In genomic region chr5:52040427-52041312, GRCm38 (mm10) we compare ENCODE assay signal across 8 mouse cellular contexts.
DNase-seq lines count a peak whose midpoint lies in the region; ATAC-seq and TF ChIP-seq lines count a peak whose summit lies in the region.

No protein-coding gene starts in this region.

- peak overlapping the region; percentile 58 for H3K4me2 ChIP-seq in heart, embryonic 12.5 days
- no peak overlapping the region for H3K4me2 ChIP-seq in liver, embryonic 14.5 days (ENCODE audit: low read depth)
- no peak overlapping the region for H3K4me2 ChIP-seq in kidney, embryonic 15.5 days

- 0 out of 2 replicates have a peak overlapping the region, but pooled peaks have one; percentile 41 for H3K9ac ChIP-seq in heart, embryonic 12.5 days
- no peak overlapping the region for H3K9ac ChIP-seq in liver, embryonic 14.5 days (replicated peaks)
- no peak overlapping the region for H3K9ac ChIP-seq in kidney, embryonic 15.5 days

- DNase-seq in MEL-GATA-1-ER (ENCODE audit: extremely low read depth, low read depth) = peak; percentile 74
- peak; percentile 39 to 54 for DNase-seq in cerebellum, adult 2 months
- no peak for DNase-seq in liver, embryonic 14.5 days (ENCODE audit: low read depth in 3 of 3, low spot score in 3 of 3)
- no peak for DNase-seq in urinary bladder, adult 2 months (ENCODE audit: low spot score)
- no peak for DNase-seq in lung, postnatal 10 days
- DNase-seq in lung, postnatal 14 days = no peak

- H3K4me3 ChIP-seq in cerebellum, adult 2 months (replicated peaks; ENCODE audit: insufficient read depth, low read depth, low read length) = peak overlapping the region; percentile 48
- H3K4me3 ChIP-seq in heart, embryonic 12.5 days = 0 out of 2 replicates have a peak overlapping the region, but pooled peaks have one; percentile 18
- no peak overlapping the region for H3K4me3 ChIP-seq in liver, embryonic 14.5 days (ENCODE audit: insufficient read depth in 1 of 2, low read depth in 2 of 2, low read length in 2 of 2)
- no peak overlapping the region for H3K4me3 ChIP-seq in kidney, embryonic 15.5 days (replicated peaks)

- H3K4me1 ChIP-seq in cerebellum, adult 2 months (ENCODE audit: control insufficient read depth, insufficient read depth, low read length) = 0 out of 2 replicates have a peak, but pooled peaks cover 2% of the 10 kb centered on the region
- peaks cover 21% of the 10 kb centered on the region for H3K4me1 ChIP-seq in heart, embryonic 12.5 days (replicated peaks)
- no peaks in the 10 kb centered on the region; a peak in 1 of 4 replicates for H3K4me1 ChIP-seq in liver, embryonic 14.5 days (replicated peaks; ENCODE audit: control insufficient read depth in 2 of 2, insufficient read depth in 2 of 2, low read length in 1 of 2)
- no peaks in the 10 kb centered on the region for H3K4me1 ChIP-seq in kidney, embryonic 15.5 days

- 37% methylated on average over 24 of the region's 24 CpGs for WGBS in cerebellum, adult 2 months
- 8% methylated on average over 24 of the region's 24 CpGs for WGBS in heart, embryonic 12.5 days
- WGBS in liver, embryonic 14.5 days (ENCODE audit: insufficient replicate concordance) = 49% methylated on average over 24 of the region's 24 CpGs
- WGBS in kidney, embryonic 15.5 days = 71% methylated on average over 24 of the region's 24 CpGs

- H3K9me3 ChIP-seq in heart, embryonic 12.5 days (replicated peaks) = no peaks in the 10 kb centered on the region
- no peaks in the 10 kb centered on the region for H3K9me3 ChIP-seq in liver, embryonic 14.5 days (ENCODE audit: control insufficient read depth, low read length)
- H3K9me3 ChIP-seq in kidney, embryonic 15.5 days (replicated peaks) = no peaks in the 10 kb centered on the region

- no peaks in the 10 kb centered on the region for H3K27me3 ChIP-seq in cerebellum, adult 2 months (ENCODE audit: control insufficient read depth, insufficient read depth, low read length)
- H3K27me3 ChIP-seq in heart, embryonic 12.5 days (replicated peaks) = no peaks in the 10 kb centered on the region
- H3K27me3 ChIP-seq in liver, embryonic 14.5 days (ENCODE audit: control insufficient read depth, insufficient read depth, low read length) = no peaks in the 10 kb centered on the region
- no peaks in the 10 kb centered on the region for H3K27me3 ChIP-seq in kidney, embryonic 15.5 days

- no peak overlapping the region for H3K27ac ChIP-seq in cerebellum, adult 2 months (ENCODE audit: insufficient read depth, low read length)
- peak overlapping the region; percentile 76 for H3K27ac ChIP-seq in heart, embryonic 12.5 days (ENCODE audit: poor library complexity, severe bottlenecking)
- H3K27ac ChIP-seq in liver, embryonic 14.5 days = no peak overlapping the region
- no peak overlapping the region for H3K27ac ChIP-seq in kidney, embryonic 15.5 days

- TF ChIP-seq POLR2A in cerebellum, adult 2 months (IDR thresholded peaks at IDR 0.05; ENCODE audit: borderline replicate concordance, insufficient read depth, low read length) = no peak

- peak; percentile 73 for ATAC-seq in heart, embryonic 12.5 days (ENCODE audit: insufficient number of reproducible peaks, low FRiP score)
- peak; percentile 41 for ATAC-seq in liver, embryonic 14.5 days (ENCODE audit: insufficient read depth)
- no peak for ATAC-seq in kidney, embryonic 15.5 days (replicated peaks; ENCODE audit: low FRiP score)

- H3K36me3 ChIP-seq in heart, embryonic 12.5 days = no peaks in the 10 kb centered on the region
- H3K36me3 ChIP-seq in liver, embryonic 14.5 days (replicated peaks; ENCODE audit: control insufficient read depth, insufficient read depth, low read depth) = no peaks in the 10 kb centered on the region
- no peaks in the 10 kb centered on the region for H3K36me3 ChIP-seq in kidney, embryonic 15.5 days

- TF ChIP-seq EP300 in liver, embryonic 14.5 days (IDR thresholded peaks at IDR 0.05; ENCODE audit: low read depth) = no peak

- TF ChIP-seq CTCF in cerebellum, adult 2 months (IDR thresholded peaks at IDR 0.05; ENCODE audit: borderline replicate concordance, insufficient read depth, low read depth, low read length) = no peak
- no peak for TF ChIP-seq CTCF in liver, embryonic 14.5 days (IDR thresholded peaks at IDR 0.05; ENCODE audit: low read depth)

Comparison
In these comparisons a context has a peak if more than half of its experiments do, and no peak if none do; other contexts are left out.
1. DNase-seq: peak in MEL-GATA-1-ER (single experiment) and cerebellum, adult 2 months (2 of 2); none in liver, embryonic 14.5 days (0 of 3), urinary bladder, adult 2 months (single experiment), lung, postnatal 10 days (single experiment) and lung, postnatal 14 days (single experiment).
2. H3K4me3 ChIP-seq: peak in cerebellum, adult 2 months (single experiment) and heart, embryonic 12.5 days (single experiment); none in liver, embryonic 14.5 days (0 of 2) and kidney, embryonic 15.5 days (single experiment).